ENCODE assay signal across 8 mouse cellular contexts in genomic region chr19:40487561-40487960, GRCm38 (mm10). TPM values are rescaled to one million over a fixed set of nuclear protein-coding genes. Genes with fewer than 3 reads are reported as not detected.
DNase-seq lines count a peak whose midpoint lies in the region; ATAC-seq and TF ChIP-seq lines count a peak whose summit lies in the region.

No protein-coding gene starts in this region.

- ATAC-seq in hindbrain, embryonic 15.5 days (ENCODE audit: low FRiP score, low read depth): peak; percentile 42; the same call in 1 of the 2 replicates
- ATAC-seq in megakaryocyte, adult 5-6 weeks (ENCODE audit: poor library complexity, severe bottlenecking): no peak

- no peak overlapping the region for H3K4me2 ChIP-seq in hindbrain, embryonic 15.5 days

- H3K27me3 ChIP-seq in cerebellum, adult 2 months (ENCODE audit: control insufficient read depth, insufficient read depth, low read length): no peaks in the 10 kb centered on the region
- H3K27me3 ChIP-seq in hindbrain, embryonic 15.5 days: no peaks in the 10 kb centered on the region

- peaks cover 15% of the 10 kb centered on the region for H3K4me1 ChIP-seq in cerebellum, adult 2 months (ENCODE audit: control insufficient read depth, insufficient read depth, low read length)
- peaks cover 48% of the 10 kb centered on the region for H3K4me1 ChIP-seq in hindbrain, embryonic 15.5 days (replicated peaks)

- peak; percentile 49 to 63 for DNase-seq in cerebellum, adult 2 months
- no peak for DNase-seq in cerebellum, adult 11-12 months
- DNase-seq in urinary bladder, postnatal 14 days (ENCODE audit: low spot score): peak; percentile 60
- DNase-seq in urinary bladder, postnatal 10 days (ENCODE audit: low spot score): no peak
- peak; percentile 76 for DNase-seq in lung, postnatal 10 days
- peak; percentile 60 for DNase-seq in yolk sac, embryonic 10.5 days (ENCODE audit: low spot score)

- no peak overlapping the region for H3K4me3 ChIP-seq in cerebellum, adult 2 months (replicated peaks; ENCODE audit: insufficient read depth, low read depth, low read length)
- no peak overlapping the region for H3K4me3 ChIP-seq in hindbrain, embryonic 15.5 days

- H3K27ac ChIP-seq in cerebellum, adult 2 months (ENCODE audit: insufficient read depth, low read length): no peak overlapping the region
- peak overlapping the region; percentile 17; the same call in 1 of the 2 replicates for H3K27ac ChIP-seq in hindbrain, embryonic 15.5 days (replicated peaks)

- H3K36me3 ChIP-seq in hindbrain, embryonic 15.5 days: no peaks in the 10 kb centered on the region

- H3K9me3 ChIP-seq in hindbrain, embryonic 15.5 days: no peaks in the 10 kb centered on the region

- TF ChIP-seq POLR2A in cerebellum, adult 2 months (IDR thresholded peaks at IDR 0.05; ENCODE audit: borderline replicate concordance, insufficient read depth, low read length): no peak

- TF ChIP-seq CTCF in cerebellum, adult 2 months (IDR thresholded peaks at IDR 0.05; ENCODE audit: borderline replicate concordance, insufficient read depth, low read depth, low read length): no peak

- no peak overlapping the region for H3K9ac ChIP-seq in hindbrain, embryonic 15.5 days

- 8% methylated on average over 11 of the region's 11 CpGs for WGBS in cerebellum, adult 2 months
- 51% methylated on average over 11 of the region's 11 CpGs for WGBS in hindbrain, embryonic 15.5 days

RNA-seq across cellular contexts. Expression of gene Sorbs1, which starts 26.0 kb away (rescaled TPM):
- polyA plus RNA-seq in cerebellum, adult 2 months (2012; rRNA removed): 79.3 and 92.5 TPM in 2 replicates
- polyA plus RNA-seq in hindbrain, embryonic 15.5 days (2015; fragmentation: Nextera tagmentation; extraction: Ambion mirVana): 87.5 and 92.0 TPM in 2 replicates
- 1.7 and 2.1 TPM in 2 replicates for total RNA-seq in megakaryocyte, adult 5-6 weeks (2015)
- total RNA-seq in megakaryocyte, adult 5-6 weeks (2017): 2.5 and 5.2 TPM in 2 replicates

Comparison
In these comparisons a context has a peak if more than half of its experiments do, and no peak if none do; other contexts are left out.
1. DNase-seq: peak in cerebellum, adult 2 months (2 of 2), urinary bladder, postnatal 14 days (single experiment), lung, postnatal 10 days (single experiment) and yolk sac, embryonic 10.5 days (single experiment); none in cerebellum, adult 11-12 months (single experiment) and urinary bladder, postnatal 10 days (single experiment).